Mouse (Mus musculus) midbrain, embryonic 11.5 days (tissue): ENCODE measurements at regions not wholly inside any gene's neighbourhood (a gene's known extent, or its start where the extent isn't known, plus 50 kb on each side); places are given as distances from the start of the nearest gene placed in this dataset.

ENCODE experiments used
- ATAC-seq: fragments of 200-750 bp; cut with Nextera tagmentation; 2 replicates; pipeline ENCODE4 v1.8.0; 2017; ENCODE audit warnings: moderate TSS enrichment, moderate library complexity; ENCODE audit not compliant: low FRiP score
- DNase-seq: peaks from one replicate; pipeline ENCODE4 v3.0.0; 2015; ENCODE audit warnings: low spot score; ENCODE audit errors: missing footprints
- H3K27ac ChIP-seq: fragments of 300-500 bp; sonication (generic); 2 replicates; pipeline ENCODE4 v1.5.1; 2014; ENCODE audit warnings: low read depth, low read length
- H3K27me3 ChIP-seq: fragments of 300-500 bp; sonication (generic); 2 replicates; pipeline ENCODE4 v1.6.1; 2014; ENCODE audit warnings: mild to moderate bottlenecking, low read length, moderate library complexity, mixed read lengths; ENCODE audit not compliant: control insufficient read depth, insufficient read depth
- H3K36me3 ChIP-seq: fragments of 300-500 bp; sonication (generic); 2 replicates; pipeline ENCODE4 v1.6.1; 2014; ENCODE audit warnings: mild to moderate bottlenecking, low read length, moderate library complexity, mixed read lengths; ENCODE audit not compliant: control insufficient read depth, insufficient read depth
- H3K4me1 ChIP-seq: fragments of 300-500 bp; sonication (generic); 2 replicates; pipeline ENCODE4 v1.6.1; 2014; ENCODE audit warnings: low read length; ENCODE audit not compliant: control insufficient read depth, insufficient read depth
- H3K4me2 ChIP-seq: fragments of 300-500 bp; sonication (generic); 2 replicates; pipeline ENCODE4 v1.6.1; 2014; ENCODE audit warnings: mild to moderate bottlenecking, moderate library complexity
- H3K4me3 ChIP-seq: fragments of 300-500 bp; sonication (generic); 2 replicates; pipeline ENCODE4 v1.5.1; 2014; ENCODE audit warnings: low read depth, low read length
- H3K9ac ChIP-seq: fragments of 300-500 bp; sonication (generic); 2 replicates; pipeline ENCODE4 v1.6.1; 2014; ENCODE audit warnings: low read length
- H3K9me3 ChIP-seq: fragments of 300-500 bp; sonication (generic); 2 replicates; pipeline ENCODE4 v1.6.1; 2016; ENCODE audit warnings: low read length; ENCODE audit not compliant: control insufficient read depth
- WGBS: fragments of 180-500 bp; shearing (Covaris S2); extraction: QIAGEN DNeasy Blood & Tissue Kit; methylation state at CpG from one replicate; pipeline ENCODE4 v1.1.7; 2014; 5-methylcytosine and 5-hydroxymethylcytosine counted together

- DNase-seq (no peak), ATAC-seq (no peak)
- no peak overlapping the region for H3K27ac ChIP-seq
- no peaks in the 10 kb centered on the region for H3K9me3 ChIP-seq
- no peak overlapping the region for H3K9ac ChIP-seq
- H3K4me1 ChIP-seq = 0 out of 2 replicates have a peak, but pooled peaks cover 2% of the 10 kb centered on the region
- no peaks in the 10 kb centered on the region for H3K27me3 ChIP-seq
- H3K4me3 ChIP-seq = no peak overlapping the region
- H3K4me2 ChIP-seq = no peak overlapping the region
- 85% methylated on average over 5 of the region's 5 CpGs for WGBS
- H3K36me3 ChIP-seq = no peaks in the 10 kb centered on the region
Observed at GRCm38 (mm10) chr15:64477131-64477530, 340.4 kb upstream of the Gm21798 start.

- Histone ChIP-seq H3K27ac (no peak overlapping the region), H3K36me3 (no peaks in the 10 kb centered on the region), H3K27me3 (no peaks in the 10 kb centered on the region), H3K9me3 (no peaks in the 10 kb centered on the region), H3K9ac (no peak overlapping the region), H3K4me1 (0 out of 2 replicates have a peak, but pooled peaks cover 2% of the 10 kb centered on the region), H3K4me3 (no peak overlapping the region), H3K4me2 (no peak overlapping the region)
- DNase-seq = peak; percentile 82
- 49% methylated on average over 6 of the region's 6 CpGs for WGBS
- no peak for ATAC-seq
Observed at GRCm38 (mm10) chr15:64480625-64481024, 336.9 kb upstream of the Gm21798 start.

GRCm38 (mm10) chr15:64481226-64481625 is 336.3 kb upstream of the Gm21798 start:
- ATAC-seq (no peak), DNase-seq (no peak)
- no peaks in the 10 kb centered on the region for H3K27me3 ChIP-seq
- H3K9me3 ChIP-seq = no peaks in the 10 kb centered on the region
- no peak overlapping the region for H3K9ac ChIP-seq
- no peak overlapping the region for H3K4me3 ChIP-seq
- H3K36me3 ChIP-seq = no peaks in the 10 kb centered on the region
- H3K27ac ChIP-seq = no peak overlapping the region
- 0 out of 2 replicates have a peak, but pooled peaks cover 2% of the 10 kb centered on the region for H3K4me1 ChIP-seq
- no peak overlapping the region for H3K4me2 ChIP-seq

- ATAC-seq (no peak), DNase-seq (no peak)
- 90% methylated on average over 5 of the region's 5 CpGs for WGBS
- 0 out of 2 replicates have a peak, but pooled peaks cover 2% of the 10 kb centered on the region for H3K4me1 ChIP-seq
- no peaks in the 10 kb centered on the region for H3K9me3 ChIP-seq
- H3K9ac ChIP-seq = no peak overlapping the region
- H3K27me3 ChIP-seq = no peaks in the 10 kb centered on the region
- H3K4me3 ChIP-seq = no peak overlapping the region
- H3K27ac ChIP-seq = no peak overlapping the region
- H3K4me2 ChIP-seq = no peak overlapping the region
- H3K36me3 ChIP-seq = no peaks in the 10 kb centered on the region
Observed at GRCm38 (mm10) chr15:64482960-64483359, 334.5 kb upstream of the Gm21798 start.

GRCm38 (mm10) chr15:64487801-64488200 is 329.7 kb upstream of the Gm21798 start:
- H3K36me3 ChIP-seq = no peaks in the 10 kb centered on the region
- no peaks in the 10 kb centered on the region for H3K4me1 ChIP-seq
- DNase-seq (no peak), ATAC-seq (peak; percentile 48; the same call in 1 of the 2 replicates)
- no peak overlapping the region for H3K9ac ChIP-seq
- WGBS = 28% methylated on average over 2 of the region's 3 CpGs
- H3K4me3 ChIP-seq = no peak overlapping the region
- H3K4me2 ChIP-seq = no peak overlapping the region
- H3K27ac ChIP-seq = no peak overlapping the region
- no peaks in the 10 kb centered on the region for H3K27me3 ChIP-seq
- no peaks in the 10 kb centered on the region for H3K9me3 ChIP-seq

GRCm38 (mm10) chr15:64500783-64501182 is 316.7 kb upstream of the Gm21798 start:
- ATAC-seq (no peak), DNase-seq (no peak)
- Histone ChIP-seq H3K4me1 (no peaks in the 10 kb centered on the region), H3K27ac (no peak overlapping the region), H3K9me3 (no peaks in the 10 kb centered on the region), H3K36me3 (no peaks in the 10 kb centered on the region), H3K4me3 (no peak overlapping the region), H3K27me3 (no peaks in the 10 kb centered on the region), H3K4me2 (no peak overlapping the region), H3K9ac (no peak overlapping the region)

GRCm38 (mm10) chr15:64501479-64501878 is 316.0 kb upstream of the Gm21798 start:
- DNase-seq (no peak), ATAC-seq (no peak)
- H3K27me3 ChIP-seq = no peaks in the 10 kb centered on the region
- 81% methylated on average over 1 of the region's 1 CpGs for WGBS
- H3K27ac ChIP-seq = no peak overlapping the region
- no peaks in the 10 kb centered on the region for H3K36me3 ChIP-seq
- no peak overlapping the region for H3K9ac ChIP-seq
- no peak overlapping the region for H3K4me3 ChIP-seq
- H3K9me3 ChIP-seq = no peaks in the 10 kb centered on the region
- no peaks in the 10 kb centered on the region for H3K4me1 ChIP-seq
- H3K4me2 ChIP-seq = no peak overlapping the region

GRCm38 (mm10) chr15:64504751-64505150 is 312.7 kb upstream of the Gm21798 start:
- H3K9me3 ChIP-seq = no peaks in the 10 kb centered on the region
- no peaks in the 10 kb centered on the region for H3K36me3 ChIP-seq
- no peak overlapping the region for H3K4me2 ChIP-seq
- no peak overlapping the region for H3K4me3 ChIP-seq
- ATAC-seq = no peak
- H3K9ac ChIP-seq = no peak overlapping the region
- H3K27me3 ChIP-seq = no peaks in the 10 kb centered on the region
- DNase-seq = no peak
- H3K4me1 ChIP-seq = no peaks in the 10 kb centered on the region
- no peak overlapping the region for H3K27ac ChIP-seq
- WGBS = 88% methylated on average over 4 of the region's 4 CpGs

- no peak overlapping the region for H3K27ac ChIP-seq
- H3K36me3 ChIP-seq = no peaks in the 10 kb centered on the region
- no peak overlapping the region for H3K4me3 ChIP-seq
- H3K27me3 ChIP-seq = no peaks in the 10 kb centered on the region
- ATAC-seq = no peak
- H3K9me3 ChIP-seq = no peaks in the 10 kb centered on the region
- H3K9ac ChIP-seq = no peak overlapping the region
- WGBS = 77% methylated on average over 2 of the region's 2 CpGs
- no peak overlapping the region for H3K4me2 ChIP-seq
- no peak for DNase-seq
- H3K4me1 ChIP-seq = no peaks in the 10 kb centered on the region
Observed at GRCm38 (mm10) chr15:64510649-64511048, 306.8 kb upstream of the Gm21798 start.

GRCm38 (mm10) chr15:64511176-64511575 is 306.3 kb upstream of the Gm21798 start:
- H3K9me3 ChIP-seq = no peaks in the 10 kb centered on the region
- H3K27ac ChIP-seq = no peak overlapping the region
- H3K4me2 ChIP-seq = no peak overlapping the region
- DNase-seq (no peak), ATAC-seq (no peak)
- 74% methylated on average over 2 of the region's 2 CpGs for WGBS
- H3K36me3 ChIP-seq = no peaks in the 10 kb centered on the region
- no peaks in the 10 kb centered on the region for H3K4me1 ChIP-seq
- no peak overlapping the region for H3K9ac ChIP-seq
- H3K27me3 ChIP-seq = no peaks in the 10 kb centered on the region
- no peak overlapping the region for H3K4me3 ChIP-seq
